Mouse (Mus musculus) thymus, adult 2 months (tissue): ENCODE results near the gene Gnb4. TPM values are rescaled to one million over a fixed set of nuclear protein-coding genes. Genes with fewer than 3 reads are reported as not detected.

Experiments used
- DNase-seq: peaks from one replicate; pipeline ENCODE4 v3.0.0; 2021
- H3K27ac ChIP-seq: fragments of 200-500 bp; 2 replicates; pipeline ENCODE4 v1.5.1; 2012; ENCODE audit warnings: low read length, control low read depth; ENCODE audit not compliant: control insufficient read depth, insufficient read depth
- H3K27me3 ChIP-seq: fragments of 200-500 bp; 2 replicates; pipeline ENCODE4 v1.6.1; 2012; ENCODE audit warnings: mild to moderate bottlenecking, low read length, moderate library complexity, mixed read lengths; ENCODE audit not compliant: control insufficient read depth, insufficient read depth
- H3K36me3 ChIP-seq: fragments of 200-500 bp; 2 replicates; pipeline ENCODE4 v1.6.1; 2012; ENCODE audit warnings: mild to moderate bottlenecking, low read length, moderate library complexity; ENCODE audit not compliant: control insufficient read depth, insufficient read depth
- H3K4me1 ChIP-seq: fragments of 200-500 bp; replicated peaks from 2 replicates; pipeline ENCODE4 v1.6.1; 2012; ENCODE audit warnings: low read length; ENCODE audit not compliant: control insufficient read depth, insufficient read depth
- H3K4me3 ChIP-seq: fragments of 200-500 bp; 2 replicates; pipeline ENCODE4 v1.5.1; 2012; ENCODE audit warnings: mild to moderate bottlenecking, low read length, control low read depth, moderate library complexity; ENCODE audit not compliant: control insufficient read depth, insufficient read depth
- CTCF ChIP-seq: fragments of 200-500 bp; IDR thresholded peaks from 2 replicates; pipeline ENCODE4 v1.5.1; 2012; ENCODE audit warnings: mild to moderate bottlenecking, control low read depth, low read length, moderate library complexity, borderline replicate concordance; ENCODE audit not compliant: control insufficient read depth, poor library complexity, insufficient read depth; ENCODE audit errors: extremely low read depth
- POLR2A ChIP-seq: fragments of 200-500 bp; IDR thresholded peaks from 2 replicates; pipeline ENCODE4 v1.6.1; 2012; ENCODE audit warnings: mild to moderate bottlenecking, low read length, control low read depth, moderate library complexity; ENCODE audit not compliant: control insufficient read depth, poor library complexity, insufficient read depth; ENCODE audit errors: extremely low read depth
- WGBS: fragments of 180-500 bp; shearing (Covaris S2); methylation state at CpG from one replicate; pipeline ENCODE4 v1.1.7; 2018; 5-methylcytosine and 5-hydroxymethylcytosine counted together
- polyA plus RNA-seq: library from polyadenylated mRNA; depleted of rRNA; stranded (reverse); fragments of >200 nt; gene quantifications from 2 replicates; pipeline ENCODE4 v1.2.3, GENCODE M21; 2012

Gnb4 gene
- polyA plus RNA-seq, 1 experiment: 42.2 TPM

- no peak for DNase-seq
- Histone ChIP-seq H3K4me3 (no peak overlapping the region), H3K36me3 (no peaks in the 10 kb centered on the region), H3K27me3 (no peaks in the 10 kb centered on the region), H3K27ac (no peak overlapping the region), H3K4me1 (peaks cover 17% of the 10 kb centered on the region)
- TF ChIP-seq POLR2A: no peak
- no peak for TF ChIP-seq CTCF
- WGBS: 74% methylated on average over 7 of the region's 7 CpGs
Observed at GRCm38 (mm10) chr3:32658401-32658800, 42.0 kb upstream of the Gnb4 start.

- no peaks in the 10 kb centered on the region for H3K36me3 ChIP-seq
- 0 out of 2 replicates have a peak overlapping the region, but pooled peaks have one; percentile 37 for H3K27ac ChIP-seq
- H3K27me3 ChIP-seq: no peaks in the 10 kb centered on the region
- TF ChIP-seq CTCF: no peak
- TF ChIP-seq POLR2A: no peak
- H3K4me1 ChIP-seq: peaks cover 17% of the 10 kb centered on the region
- H3K4me3 ChIP-seq: no peak overlapping the region
- no peak for DNase-seq
- WGBS: 42% methylated on average over 10 of the region's 10 CpGs
Observed at GRCm38 (mm10) chr3:32656398-32656994, 40.1 kb upstream of the Gnb4 start.

DNA sequence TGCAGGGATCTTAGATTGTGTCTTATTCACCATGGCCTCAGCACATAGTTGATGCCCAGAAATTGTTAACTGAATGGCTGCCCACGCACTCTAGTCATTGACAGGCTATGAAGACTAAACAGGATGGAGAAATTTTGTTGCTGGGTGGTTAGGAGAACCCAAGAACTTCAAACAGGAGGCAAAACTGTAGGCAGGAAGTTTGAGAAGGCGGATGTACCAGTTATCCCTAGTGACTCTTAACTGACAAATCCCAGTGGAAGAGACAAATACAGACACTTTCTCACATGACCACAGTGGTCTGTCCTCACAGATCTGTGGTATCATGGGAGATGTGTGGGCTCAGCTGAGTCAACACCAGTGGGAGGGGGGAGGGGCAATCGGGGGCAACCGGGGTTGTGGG, 39.6 kb upstream of the Gnb4 start:
- H3K27ac ChIP-seq: no peak overlapping the region
- WGBS: 32% methylated on average over 4 of the region's 4 CpGs
- no peak for DNase-seq

DNA sequence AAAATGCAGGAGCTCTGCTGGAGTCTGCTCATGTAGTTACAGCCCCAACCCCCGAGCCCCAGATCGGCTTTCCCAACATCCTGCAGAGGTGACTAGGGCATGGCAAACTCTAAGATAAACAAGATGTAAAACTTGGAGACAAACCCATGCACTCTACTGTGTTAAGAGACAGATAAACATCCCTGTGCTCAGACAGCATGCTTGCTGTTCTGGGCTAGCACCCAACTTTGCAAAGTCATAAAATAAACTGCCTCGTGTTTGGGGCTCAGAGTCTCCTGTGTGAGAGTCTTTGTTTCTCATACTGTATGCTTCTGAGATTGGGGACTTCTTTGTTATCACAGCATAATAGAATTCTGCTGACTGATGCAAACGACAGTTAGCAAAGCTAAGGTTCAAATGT, 36.4 kb upstream of the Gnb4 start:
- Histone ChIP-seq H3K4me3 (no peak overlapping the region), H3K27me3 (no peaks in the 10 kb centered on the region), H3K27ac (no peak overlapping the region), H3K4me1 (peaks cover 9% of the 10 kb centered on the region), H3K36me3 (no peaks in the 10 kb centered on the region)
- TF ChIP-seq CTCF: no peak
- no peak for TF ChIP-seq POLR2A
- WGBS: 89% methylated on average over 4 of the region's 4 CpGs
- DNase-seq: no peak

More for the DNA sequence above, 39.6 kb upstream of the Gnb4 start:
- Histone ChIP-seq H3K4me3 (no peak overlapping the region), H3K27me3 (no peaks in the 10 kb centered on the region), H3K4me1 (peaks cover 17% of the 10 kb centered on the region), H3K36me3 (no peaks in the 10 kb centered on the region)
- TF ChIP-seq POLR2A: no peak

DNA sequence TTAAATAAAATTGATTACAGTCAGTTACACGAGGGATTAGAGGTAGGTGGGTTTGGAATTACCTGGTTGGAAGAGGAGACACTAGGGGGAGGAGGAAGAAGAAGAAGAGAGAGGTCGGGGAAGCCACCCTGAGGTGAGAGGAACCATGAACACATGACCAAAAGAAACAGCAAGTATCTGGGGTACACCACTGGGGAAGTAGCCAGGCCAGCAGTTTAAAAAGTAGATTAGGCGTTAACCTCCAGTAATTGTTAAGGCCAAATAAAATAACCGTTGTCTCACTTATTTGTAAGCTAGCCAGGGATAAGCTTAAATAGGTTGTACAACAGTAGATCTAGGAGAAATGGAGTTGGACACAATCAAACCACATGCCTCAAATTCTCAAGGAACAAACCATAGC, 32.9 kb upstream of the Gnb4 start:
- no peak overlapping the region for H3K4me3 ChIP-seq
- no peak overlapping the region for H3K27ac ChIP-seq
- no peak for DNase-seq
- H3K27me3 ChIP-seq: no peaks in the 10 kb centered on the region
- no peak for TF ChIP-seq CTCF
- no peak for TF ChIP-seq POLR2A
- no peaks in the 10 kb centered on the region for H3K4me1 ChIP-seq
- no peaks in the 10 kb centered on the region for H3K36me3 ChIP-seq
- whole genome bisulfite sequencing: 75% methylated on average over 4 of the region's 4 CpGs

DNA sequence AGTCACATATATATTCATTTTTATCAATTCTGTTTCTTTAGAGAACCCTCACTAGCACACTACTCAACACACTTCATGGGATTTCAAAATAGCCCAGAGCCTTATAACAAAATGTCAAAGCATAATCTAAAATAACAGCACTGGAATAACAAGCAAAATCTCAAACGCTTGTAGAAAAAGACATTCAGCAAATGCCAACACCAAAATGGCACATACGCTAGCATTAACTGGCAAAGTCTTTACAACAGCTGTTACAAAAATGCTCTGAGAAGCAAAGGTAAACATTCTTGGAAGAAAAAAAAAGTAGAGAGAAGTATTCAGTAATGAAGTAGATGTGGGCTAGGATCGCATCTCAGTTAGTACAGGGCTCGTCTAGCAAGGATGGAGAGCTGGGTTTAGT, 30.5 kb upstream of the Gnb4 start:
- 85% methylated on average over 4 of the region's 4 CpGs for WGBS
- Histone ChIP-seq H3K27me3 (no peaks in the 10 kb centered on the region), H3K4me3 (no peak overlapping the region), H3K36me3 (no peaks in the 10 kb centered on the region), H3K4me1 (no peaks in the 10 kb centered on the region), H3K27ac (no peak overlapping the region)
- no peak for DNase-seq
- TF ChIP-seq POLR2A: no peak
- TF ChIP-seq CTCF: no peak

GRCm38 (mm10) chr3:32644751-32645150, 28.4 kb upstream of the Gnb4 start:
- Histone ChIP-seq H3K4me3 (no peak overlapping the region), H3K27me3 (no peaks in the 10 kb centered on the region), H3K36me3 (no peaks in the 10 kb centered on the region), H3K27ac (no peak overlapping the region), H3K4me1 (no peaks in the 10 kb centered on the region)
- WGBS: 94% methylated on average over 2 of the region's 2 CpGs
- no peak for TF ChIP-seq POLR2A
- TF ChIP-seq CTCF: no peak
- DNase-seq: no peak
